Mouse (Mus musculus): ENCODE data around the gene Eif1.

DNA sequence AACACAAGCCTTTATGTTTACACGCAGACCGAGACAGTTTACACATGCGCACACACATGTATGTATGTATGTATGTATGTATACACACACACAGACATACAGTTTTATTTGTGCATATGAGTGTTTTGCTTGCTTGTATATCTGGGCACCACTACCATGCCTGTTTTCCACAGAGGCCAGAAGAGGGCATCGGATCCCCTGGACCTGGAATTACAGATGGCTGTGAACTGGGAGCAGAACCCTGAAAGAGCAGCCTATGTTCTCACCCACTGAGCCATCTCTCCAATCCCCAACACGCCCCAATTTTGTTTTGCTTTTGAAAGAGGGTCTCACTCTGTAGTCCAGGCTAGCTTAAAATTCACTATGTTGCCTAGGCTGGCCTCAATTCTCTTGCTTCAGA lies 37.7 kb downstream of the Eif1 start:
- no peak for TF ChIP-seq ZC3H11A (IDR thresholded peaks at IDR 0.05; ENCODE audit: borderline replicate concordance, low read depth, low read length)
- TF ChIP-seq HCFC1 (IDR thresholded peaks at IDR 0.05; ENCODE audit: borderline replicate concordance, insufficient read depth, low read length) = no peak
- TF ChIP-seq CHD2 (IDR thresholded peaks at IDR 0.05; ENCODE audit: low read depth, low read length) = no peak

Measured in ES-E14 (cell line).